Mouse (Mus musculus) kidney, postnatal 25 days (tissue): Measurements from ENCODE around the gene Psmg1.

ENCODE experiments used
- DNase-seq, 2 experiments: peaks; one replicate each; pipeline ENCODE4 v3.0.0; 2021; ENCODE audit warnings: mixed read lengths in 2 of 2

Gene Psmg1

DNA sequence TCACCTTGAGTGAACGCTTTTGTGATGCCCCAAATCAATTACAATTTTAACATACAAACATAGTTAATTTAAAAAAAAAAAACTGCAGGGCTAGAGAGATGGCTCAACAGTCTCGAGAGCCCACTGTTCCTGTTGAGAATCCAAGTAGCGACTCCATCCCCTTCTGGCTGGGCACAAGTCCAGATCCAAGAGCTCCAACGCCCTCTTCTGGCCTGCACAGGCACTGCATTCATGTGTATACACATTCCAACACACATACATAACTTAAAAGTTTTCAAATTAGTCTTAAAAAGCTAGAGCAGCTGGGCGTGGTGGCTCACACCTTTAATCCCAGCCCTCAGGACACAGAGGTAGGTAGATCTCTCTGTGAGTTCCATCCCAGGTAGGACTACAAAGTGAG, 34.1 kb downstream of the Psmg1 start:
- DNase-seq: peak in 1 of 2 experiments; percentile 4

DNA sequence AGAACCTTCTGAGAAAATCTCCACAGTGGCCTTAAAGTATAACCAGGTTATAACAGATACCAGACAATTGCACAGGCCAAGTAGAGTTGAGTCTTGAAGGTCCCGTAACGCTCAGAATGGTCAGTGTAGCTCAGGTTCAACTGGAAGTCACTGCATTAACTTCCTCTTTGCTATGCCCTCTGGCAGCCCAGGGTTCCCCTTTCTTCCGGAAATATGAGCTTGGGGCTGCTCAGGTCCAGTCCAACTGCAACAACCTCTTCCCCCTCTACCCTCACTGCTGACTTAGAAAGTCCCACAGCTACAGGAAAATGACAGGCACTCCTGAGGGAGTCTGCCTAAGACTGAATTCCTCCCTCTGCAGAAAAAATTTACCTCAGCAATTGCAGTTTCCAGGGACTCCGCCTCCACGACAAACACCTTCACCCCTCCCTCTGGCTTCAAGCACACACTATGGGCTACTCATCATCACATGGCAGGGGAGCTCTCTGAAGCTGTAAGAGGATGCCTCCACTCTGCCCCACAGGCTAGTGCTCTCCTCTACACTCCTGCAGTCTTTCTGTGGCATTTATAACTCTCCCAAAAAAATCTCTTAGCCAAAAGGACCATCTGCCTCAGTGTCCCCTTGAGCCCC, 34.9 kb downstream of the Psmg1 start:
- no peak for DNase-seq

DNA sequence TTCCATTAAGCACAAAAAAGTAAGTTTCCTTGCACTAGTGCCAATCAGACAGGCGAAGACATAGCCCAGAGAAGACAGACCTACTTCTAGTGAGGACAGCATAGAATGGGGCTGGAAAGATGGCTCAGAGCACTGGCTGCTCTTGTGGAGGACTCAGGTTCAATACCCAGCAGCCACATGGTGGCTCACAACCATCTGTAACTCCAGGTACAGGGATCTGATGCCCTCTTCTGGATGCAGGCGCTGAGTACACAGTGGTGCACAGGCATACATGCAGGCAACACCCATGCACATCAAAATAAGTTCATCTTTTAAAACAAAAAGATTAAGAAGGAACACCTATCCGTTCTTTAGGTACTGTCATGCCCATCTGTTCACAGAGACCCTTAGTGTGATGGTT, 36.4 kb downstream of the Psmg1 start:
- no peak for DNase-seq

DNA sequence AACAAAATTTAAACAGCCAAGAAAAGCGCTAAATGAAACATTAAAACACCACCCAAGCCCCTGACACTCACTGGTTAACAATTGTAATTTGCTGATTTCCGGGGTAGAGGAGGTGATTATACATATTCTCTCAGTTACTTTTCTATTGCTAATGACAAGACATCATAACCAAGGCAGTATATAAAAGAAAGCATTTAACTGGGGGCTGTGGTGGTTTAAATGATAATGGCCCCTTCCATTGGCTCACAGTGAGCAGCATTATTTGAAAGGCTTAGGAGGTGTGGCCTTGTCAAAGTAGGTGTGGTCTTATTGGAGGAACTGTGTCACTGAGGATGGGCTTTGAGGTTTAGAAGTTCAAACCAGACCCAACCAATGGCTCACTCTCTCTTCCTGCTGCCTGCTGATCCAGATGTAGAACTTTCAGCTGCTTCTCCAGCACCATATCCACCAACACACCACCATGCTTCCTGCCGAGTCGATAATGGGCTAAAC, 37.6 kb downstream of the Psmg1 start:
- no peak for DNase-seq

DNA sequence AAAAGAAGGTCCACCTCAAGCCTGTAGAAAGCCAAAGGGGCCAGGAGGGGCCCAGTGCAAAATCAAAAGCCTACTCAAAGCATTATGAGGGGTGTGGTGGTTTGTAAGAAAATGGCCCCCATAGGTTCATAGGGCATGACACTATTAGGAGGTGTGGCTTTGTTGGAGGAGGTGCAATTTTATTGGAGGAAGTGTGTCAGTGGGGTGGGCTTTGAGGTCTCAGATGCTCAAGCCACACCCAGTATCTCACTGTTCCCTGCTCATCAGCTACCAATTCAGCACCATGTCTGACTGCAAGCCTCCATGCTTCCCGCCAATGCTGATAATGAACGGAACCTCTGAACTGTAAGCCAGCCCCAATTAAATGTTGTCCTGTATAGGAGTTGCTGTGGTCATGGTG, 39.3 kb downstream of the Psmg1 start:
- DNase-seq: no peak

DNA sequence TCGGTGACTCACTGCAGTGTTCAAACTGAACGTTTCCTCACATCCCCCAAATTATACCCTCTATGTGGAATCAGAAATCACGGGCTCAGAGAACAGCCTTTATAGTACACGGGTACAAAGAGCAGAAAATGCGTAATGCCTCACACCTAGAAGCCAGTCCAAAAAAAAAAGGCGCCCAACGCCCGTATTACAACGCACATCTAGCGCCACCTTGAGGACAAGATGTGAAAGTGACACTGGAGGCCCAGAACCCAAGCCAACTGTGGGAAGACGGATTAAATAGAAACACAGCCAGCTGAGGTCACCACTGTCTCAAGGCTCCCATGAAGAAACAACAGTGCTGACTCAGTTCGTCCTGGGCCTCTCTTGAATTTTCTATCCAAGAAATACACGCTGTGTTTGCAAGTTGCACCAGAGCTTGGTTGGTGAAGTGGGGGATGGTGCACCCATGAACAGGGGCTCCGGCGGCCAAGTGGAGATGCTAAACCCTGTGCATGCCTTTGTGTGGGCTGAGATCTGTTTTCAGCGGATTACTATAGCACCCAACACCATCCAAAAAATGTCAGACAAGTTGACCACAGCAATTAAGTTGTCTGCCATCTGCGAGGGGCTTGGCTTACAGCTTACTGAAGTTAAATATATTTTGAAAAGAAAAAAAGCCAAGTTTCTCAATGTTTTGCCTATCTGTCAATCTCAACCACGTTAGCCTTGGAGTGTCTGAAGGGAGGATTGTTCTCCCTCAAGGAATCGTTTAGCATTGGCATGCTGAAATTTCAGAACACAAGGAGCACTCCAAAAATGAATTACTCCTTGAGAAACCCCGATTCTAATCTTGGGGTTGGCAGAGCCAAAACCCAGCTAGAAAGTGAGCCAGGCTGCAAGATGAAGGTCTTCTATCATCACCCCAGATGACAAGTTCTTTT, 45.1 kb downstream of the Psmg1 start:
- DNase-seq: peak; percentile 66 to 74

DNA sequence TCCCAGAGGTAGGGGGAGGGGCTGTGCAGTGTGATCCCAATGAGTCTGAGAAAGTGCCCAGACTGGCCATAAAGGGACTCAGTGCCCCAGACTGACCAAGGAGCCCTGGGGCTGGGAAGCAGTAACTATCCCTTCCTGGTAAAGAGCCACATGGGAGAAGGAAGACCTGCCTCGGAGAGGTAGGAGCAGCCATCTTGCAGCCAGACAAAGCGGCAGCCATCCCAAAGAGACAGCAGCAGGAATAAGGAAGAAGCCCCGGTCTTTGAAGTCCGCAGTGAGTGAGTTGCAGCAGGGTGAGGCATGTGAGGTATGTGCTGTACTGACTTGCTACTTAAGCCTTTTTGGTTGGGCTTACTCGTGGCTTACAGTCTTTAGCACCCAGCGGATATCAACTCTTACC, 47.6 kb downstream of the Psmg1 start:
- DNase-seq: no peak

DNA sequence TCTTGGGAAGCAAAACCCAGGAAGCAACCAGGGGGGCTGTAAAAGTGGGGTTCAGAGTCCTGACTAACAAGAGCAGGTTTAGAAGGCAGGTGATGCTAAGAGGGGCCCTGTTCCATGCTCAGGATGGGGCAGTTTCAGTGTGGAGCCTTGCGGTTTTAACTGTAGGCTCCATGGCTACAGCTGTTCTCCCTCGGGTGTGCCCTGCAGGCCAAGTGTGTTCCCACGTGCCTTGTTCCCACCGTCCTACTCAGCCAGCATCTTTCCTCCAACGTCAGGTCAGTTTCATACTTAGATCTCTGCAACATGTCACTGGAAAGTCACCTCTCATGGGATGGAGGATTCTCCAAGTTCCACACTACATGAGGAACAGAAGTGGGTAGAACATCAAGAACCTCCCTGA, 49.2 kb downstream of the Psmg1 start:
- no peak for DNase-seq

DNA sequence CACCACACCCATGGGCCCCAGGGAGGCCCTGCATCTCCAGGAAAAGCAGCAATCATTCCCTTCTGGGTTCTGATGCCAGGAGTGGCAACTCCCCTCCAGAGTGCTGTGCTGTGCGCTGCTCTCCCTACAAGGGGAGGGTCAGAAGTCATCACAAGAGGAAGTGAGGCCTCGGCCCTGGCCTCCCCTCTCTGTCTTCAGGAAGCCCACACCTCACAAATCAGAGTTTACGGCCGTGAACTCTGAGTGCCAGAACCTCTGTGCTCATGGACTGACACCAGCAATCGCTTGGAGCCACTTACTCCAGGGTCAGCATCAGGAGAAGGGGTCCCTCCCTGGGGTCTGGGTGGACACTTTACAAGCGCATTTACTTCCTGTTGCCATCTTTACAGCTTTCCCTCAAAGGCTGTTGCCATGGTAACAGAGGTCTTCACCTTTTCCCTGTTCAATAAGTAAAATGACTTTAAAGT, 55.2 kb downstream of the Psmg1 start:
- peak; percentile 7 to 59 for DNase-seq

DNA sequence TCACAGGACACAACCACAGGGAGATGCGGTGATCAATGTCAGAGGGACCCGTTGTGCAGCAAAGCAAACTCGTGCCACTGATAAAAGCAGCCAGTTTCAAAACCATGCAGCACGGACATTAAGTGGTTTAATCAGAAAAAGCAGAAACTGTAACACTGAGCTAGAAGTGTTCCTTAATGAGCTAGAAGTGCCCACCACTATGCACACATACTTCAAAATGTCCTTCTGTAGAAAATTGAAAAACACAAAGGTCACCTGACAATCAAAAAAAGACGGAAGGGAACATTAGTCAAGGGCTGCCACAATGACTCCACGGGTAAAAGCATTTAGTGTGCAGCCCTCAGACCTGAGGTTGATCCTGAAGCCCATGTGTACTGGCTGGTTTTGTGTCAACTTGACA, 57.9 kb downstream of the Psmg1 start:
- no peak for DNase-seq

DNA sequence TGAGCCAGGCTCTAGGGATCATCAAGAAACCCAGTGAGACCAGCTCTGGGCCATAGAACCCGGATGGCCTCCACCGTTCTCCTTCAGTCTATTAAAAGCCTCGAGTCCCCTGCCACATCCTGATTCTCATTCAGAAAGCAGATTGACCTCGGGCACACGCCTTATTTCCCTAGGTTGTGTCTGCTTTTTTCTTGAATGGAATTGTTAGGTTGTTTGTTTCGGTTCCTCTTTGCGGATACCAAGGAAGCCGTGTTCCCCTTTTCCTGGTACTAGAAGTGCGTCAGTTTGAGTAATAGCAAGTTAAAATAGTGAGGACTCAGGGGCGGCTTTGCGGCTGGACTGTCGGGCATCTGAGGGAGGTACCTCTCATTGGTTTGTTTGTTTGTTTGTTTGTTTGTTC, 59.3 kb downstream of the Psmg1 start:
- no peak for DNase-seq
